Mouse (Mus musculus) left cerebral cortex, postnatal 25 days (tissue): Measurements from ENCODE around the gene Olfr1378. TPM values are rescaled to one million over a fixed set of nuclear protein-coding genes. Genes with fewer than 3 reads are reported as not detected.

Experiments
- total RNA-seq, 2 experiments: library from RNA; stranded (reverse); gene quantifications; 2 replicates each; pipeline ENCODE4 v1.2.3; 2021

The Olfr1378 gene
- total RNA-seq, 2 experiments from 2014 or later = not detected

Other genes with a start within 250 kb of the Olfr1378 start
- 10 to 100 TPM; 46.5 to 48.5 TPM for gene Zfp354c, start 138.8 kb upstream of the Olfr1378 start, total RNA-seq
- gene Zfp879, start 125.0 kb upstream of the Olfr1378 start, total RNA-seq = 1 to 10 TPM; 2.7 to 3.6 TPM
- gene Grm6, start 115.8 kb upstream of the Olfr1378 start, total RNA-seq = not detected
- 1 to 10 TPM; 5.5 to 6.1 TPM for gene Zfp454, start 78.9 kb upstream of the Olfr1378 start, total RNA-seq
- gene Zfp2, start 50.4 kb upstream of the Olfr1378 start, total RNA-seq = 10 to 100 TPM; 21.3 to 23.0 TPM
- gene Zfp354b, start 34.9 kb upstream of the Olfr1378 start, total RNA-seq = 1 to 10 TPM; 4.6 to 6.1 TPM
- gene 4933414I15Rik, start 22.8 kb upstream of the Olfr1378 start, total RNA-seq = not detected
- gene Prop1, start 12.8 kb upstream of the Olfr1378 start, total RNA-seq = not detected
- gene Olfr1377, start 15.4 kb downstream of the Olfr1378 start, total RNA-seq = not detected
- not detected for gene Olfr51, start 37.1 kb downstream of the Olfr1378 start, total RNA-seq
- not detected for gene Olfr54, start 47.7 kb downstream of the Olfr1378 start, total RNA-seq
- not detected for gene Olfr1375, start 81.6 kb downstream of the Olfr1378 start, total RNA-seq
- gene Zfp354a, start 92.7 kb downstream of the Olfr1378 start, total RNA-seq = 1 to 10 TPM; 6.2 to 8.9 TPM